Mouse (Mus musculus) liver, postnatal 0 days (tissue): ENCODE measurements around the gene Phactr3.

Source experiments
- CTCF ChIP-seq: sonication (generic); IDR thresholded peaks from 2 replicates; pipeline ENCODE4 v1.5.1; 2016; ENCODE audit warnings: antibody characterized with exemption, low read depth
- EP300 ChIP-seq: IDR thresholded peaks from 2 replicates; pipeline ENCODE4 v1.6.1; 2016; ENCODE audit warnings: antibody characterized with exemption, low read depth, mild to moderate bottlenecking

DNA sequence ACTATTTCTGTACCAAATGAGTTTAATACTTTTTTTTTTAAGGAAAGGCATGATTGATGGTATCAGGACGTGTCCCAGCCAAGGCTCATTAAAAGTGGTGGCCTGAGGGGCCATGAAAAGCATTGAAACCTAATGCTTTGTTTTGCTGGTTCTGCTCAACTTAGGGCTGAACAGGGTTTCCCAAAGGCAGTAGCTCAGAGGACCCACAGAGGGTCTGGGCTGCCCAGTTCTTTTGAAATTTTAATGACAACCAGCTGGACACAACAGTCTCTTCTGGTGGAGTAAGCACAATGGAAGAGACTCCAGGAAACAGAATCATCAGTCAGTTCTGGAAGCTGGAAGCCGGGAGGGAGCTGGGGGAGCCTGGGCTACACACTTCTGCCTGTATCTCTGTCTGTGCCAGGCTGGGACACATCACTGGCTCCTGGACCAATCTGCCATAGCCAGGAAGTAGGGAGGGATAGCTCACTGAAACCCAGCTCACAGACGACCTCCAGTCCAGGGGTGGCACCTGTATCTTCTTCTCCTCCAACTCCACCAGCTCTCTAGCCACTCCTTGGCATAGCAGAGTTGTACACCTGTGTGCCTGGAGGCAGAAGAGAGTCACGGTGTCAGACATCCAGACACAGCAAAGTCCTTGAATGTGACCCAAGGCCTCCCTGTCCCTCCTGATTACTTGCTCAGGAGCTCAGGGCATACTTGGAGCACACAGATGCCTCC lies 3.3 kb downstream of the Phactr3 start:
- TF ChIP-seq EP300 = no peak
- TF ChIP-seq CTCF = no peak
